Mouse (Mus musculus): ENCODE results near the gene Cacna1i. TPM values are rescaled to one million over a fixed set of nuclear protein-coding genes. Genes with fewer than 3 reads are reported as not detected.
A peak's percentile ranks its signal among the peaks of the same experiment; 100 is the strongest.

The Cacna1i gene
- polyA plus RNA-seq, 1 experiment from 2014 or later, result 0.84 TPM

DNA sequence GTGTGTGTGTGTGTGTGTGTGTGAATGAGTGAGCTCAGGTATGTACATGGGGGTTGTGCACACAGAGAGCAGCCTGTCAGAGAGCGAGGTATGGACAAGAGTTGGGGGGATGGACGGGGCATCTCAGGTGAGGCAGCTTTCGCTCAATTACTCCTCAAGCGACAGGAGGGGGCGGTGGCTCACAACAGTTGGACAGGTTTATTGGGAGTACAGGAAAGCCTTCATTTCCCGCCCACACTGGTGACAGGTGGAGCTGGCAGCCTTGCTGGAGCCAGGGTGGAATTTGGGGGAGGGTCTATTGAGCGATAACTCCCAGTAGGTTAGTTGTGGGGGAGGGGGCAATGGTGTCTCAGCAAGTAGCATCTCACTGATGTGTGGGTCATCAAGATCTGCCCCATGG is 48.2 kb downstream of the Cacna1i start:
- H3K27me3 ChIP-seq (replicated peaks; ENCODE audit: control insufficient read depth, insufficient read depth, low read length), result peaks cover 4% of the 10 kb centered on the region; the same call in 1 of the 2 replicates
- WGBS, result 82% methylated on average over 7 of the region's 7 CpGs

DNA sequence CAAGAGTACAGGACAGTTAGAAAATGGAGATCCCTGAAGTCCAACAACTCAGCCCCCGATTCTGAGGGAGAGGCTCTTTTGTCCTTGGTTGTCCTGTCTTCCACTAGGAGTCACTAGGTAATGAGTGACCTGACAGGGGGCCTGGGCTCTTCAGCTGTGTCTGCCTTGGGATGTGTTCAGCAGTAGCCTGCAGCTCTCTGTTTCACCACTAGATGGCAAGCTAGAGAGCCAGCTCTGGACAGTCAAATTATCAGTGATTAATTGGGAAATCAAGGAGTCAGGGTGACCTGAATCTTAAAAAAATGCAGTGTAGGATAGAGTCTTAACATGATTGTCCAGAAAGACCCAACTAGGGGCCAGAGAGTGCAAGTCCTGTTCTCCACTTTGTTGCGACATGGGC is 53.3 kb downstream of the Cacna1i start:
- no peaks in the 10 kb centered on the region for H3K9me3 ChIP-seq (ENCODE audit: control insufficient read depth, low read length)
- H3K9ac ChIP-seq (ENCODE audit: low read depth, low read length), result no peak overlapping the region
- H3K4me3 ChIP-seq (ENCODE audit: low read length), result no peak overlapping the region
- H3K27ac ChIP-seq (ENCODE audit: low read depth, low read length), result no peak overlapping the region
- H3K4me1 ChIP-seq (ENCODE audit: control insufficient read depth, insufficient read depth, low read depth, low read length), result no peaks in the 10 kb centered on the region
- ATAC-seq, result no peak
- no peak overlapping the region for H3K4me2 ChIP-seq (ENCODE audit: low read length)
- no peaks in the 10 kb centered on the region for H3K36me3 ChIP-seq (ENCODE audit: control insufficient read depth, insufficient read depth, low read length)
- 78% methylated on average over 2 of the region's 2 CpGs for WGBS
- H3K27me3 ChIP-seq (replicated peaks; ENCODE audit: control insufficient read depth, insufficient read depth, low read length), result no peaks in the 10 kb centered on the region

More for the DNA sequence above, 48.2 kb downstream of the Cacna1i start:
- no peaks in the 10 kb centered on the region for H3K9me3 ChIP-seq (ENCODE audit: control insufficient read depth, low read length)
- ATAC-seq, result no peak
- H3K4me2 ChIP-seq (ENCODE audit: low read length), result no peak overlapping the region
- H3K4me3 ChIP-seq (ENCODE audit: low read length), result no peak overlapping the region
- H3K36me3 ChIP-seq (ENCODE audit: control insufficient read depth, insufficient read depth, low read length), result no peaks in the 10 kb centered on the region
- H3K9ac ChIP-seq (ENCODE audit: low read depth, low read length), result no peak overlapping the region
- H3K27ac ChIP-seq (ENCODE audit: low read depth, low read length), result no peak overlapping the region
- H3K4me1 ChIP-seq (ENCODE audit: control insufficient read depth, insufficient read depth, low read depth, low read length), result no peaks in the 10 kb centered on the region

DNA sequence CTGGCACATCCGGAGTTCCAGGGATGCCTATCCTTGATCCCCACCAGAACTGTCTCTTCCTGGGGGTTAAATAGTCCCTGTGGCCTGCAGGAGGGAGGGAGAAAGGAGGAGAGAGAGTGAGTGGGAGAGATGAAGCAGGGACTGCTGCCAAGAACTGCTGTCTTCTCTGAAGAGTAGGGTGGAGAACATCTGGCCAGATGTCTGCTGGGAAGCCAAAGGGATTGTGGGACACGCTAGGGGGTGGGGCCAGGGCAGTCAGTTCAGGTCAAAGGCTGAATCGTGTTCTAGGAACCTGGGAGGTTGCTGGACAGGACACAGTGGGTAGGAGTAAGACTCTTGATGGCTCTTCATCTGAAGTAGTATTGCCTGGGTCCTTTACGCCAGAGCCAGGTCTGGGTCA is 55.4 kb downstream of the Cacna1i start:
- WGBS, result 80% methylated on average over 4 of the region's 4 CpGs
- H3K27me3 ChIP-seq (replicated peaks; ENCODE audit: control insufficient read depth, insufficient read depth, low read length), result no peaks in the 10 kb centered on the region
- no peak overlapping the region for H3K9ac ChIP-seq (ENCODE audit: low read depth, low read length)
- no peaks in the 10 kb centered on the region; the same call in 1 of the 2 replicates for H3K4me1 ChIP-seq (ENCODE audit: control insufficient read depth, insufficient read depth, low read depth, low read length)
- no peak overlapping the region for H3K4me2 ChIP-seq (ENCODE audit: low read length)
- no peak for ATAC-seq
- H3K27ac ChIP-seq (ENCODE audit: low read depth, low read length), result no peak overlapping the region
- H3K4me3 ChIP-seq (ENCODE audit: low read length), result no peak overlapping the region
- no peaks in the 10 kb centered on the region for H3K9me3 ChIP-seq (ENCODE audit: control insufficient read depth, low read length)
- no peaks in the 10 kb centered on the region for H3K36me3 ChIP-seq (ENCODE audit: control insufficient read depth, insufficient read depth, low read length)

GRCm38 (mm10) chr15:80343031-80343430 is 56.0 kb downstream of the Cacna1i start:
- H3K4me2 ChIP-seq (ENCODE audit: low read length), result no peak overlapping the region
- no peak overlapping the region for H3K4me3 ChIP-seq (ENCODE audit: low read length)
- no peaks in the 10 kb centered on the region for H3K27me3 ChIP-seq (replicated peaks; ENCODE audit: control insufficient read depth, insufficient read depth, low read length)
- H3K4me1 ChIP-seq (ENCODE audit: control insufficient read depth, insufficient read depth, low read depth, low read length), result no peaks in the 10 kb centered on the region; the same call in 1 of the 2 replicates
- peak; percentile 73 for ATAC-seq
- WGBS, result 45% methylated on average over 10 of the region's 10 CpGs
- H3K27ac ChIP-seq (ENCODE audit: low read depth, low read length), result no peak overlapping the region
- no peaks in the 10 kb centered on the region for H3K36me3 ChIP-seq (ENCODE audit: control insufficient read depth, insufficient read depth, low read length)
- no peak overlapping the region for H3K9ac ChIP-seq (ENCODE audit: low read depth, low read length)
- H3K9me3 ChIP-seq (ENCODE audit: control insufficient read depth, low read length), result no peaks in the 10 kb centered on the region

- Histone ChIP-seq H3K27ac (ENCODE audit: low read depth, low read length) (no peak overlapping the region), H3K9ac (ENCODE audit: low read depth, low read length) (no peak overlapping the region), H3K4me2 (ENCODE audit: low read length) (no peak overlapping the region), H3K27me3 (replicated peaks; ENCODE audit: control insufficient read depth, insufficient read depth, low read length) (no peaks in the 10 kb centered on the region), H3K4me3 (ENCODE audit: low read length) (no peak overlapping the region), H3K4me1 (ENCODE audit: control insufficient read depth, insufficient read depth, low read depth, low read length) (no peaks in the 10 kb centered on the region; the same call in 1 of the 2 replicates), H3K36me3 (ENCODE audit: control insufficient read depth, insufficient read depth, low read length) (no peaks in the 10 kb centered on the region), H3K9me3 (ENCODE audit: control insufficient read depth, low read length) (no peaks in the 10 kb centered on the region)
- no peak for ATAC-seq
- WGBS, result 94% methylated on average over 5 of the region's 5 CpGs
Observed at GRCm38 (mm10) chr15:80343731-80344130, 56.7 kb downstream of the Cacna1i start.

- no peak for ATAC-seq
- 58% methylated on average over 7 of the region's 7 CpGs for WGBS
- Histone ChIP-seq H3K9me3 (ENCODE audit: control insufficient read depth, low read length) (no peaks in the 10 kb centered on the region), H3K36me3 (ENCODE audit: control insufficient read depth, insufficient read depth, low read length) (no peaks in the 10 kb centered on the region), H3K27ac (ENCODE audit: low read depth, low read length) (no peak overlapping the region), H3K4me3 (ENCODE audit: low read length) (no peak overlapping the region), H3K9ac (ENCODE audit: low read depth, low read length) (no peak overlapping the region), H3K27me3 (replicated peaks; ENCODE audit: control insufficient read depth, insufficient read depth, low read length) (no peaks in the 10 kb centered on the region), H3K4me1 (ENCODE audit: control insufficient read depth, insufficient read depth, low read depth, low read length) (no peaks in the 10 kb centered on the region; the same call in 1 of the 2 replicates), H3K4me2 (ENCODE audit: low read length) (no peak overlapping the region)
Observed at GRCm38 (mm10) chr15:80346510-80346909, 59.5 kb downstream of the Cacna1i start.

DNA sequence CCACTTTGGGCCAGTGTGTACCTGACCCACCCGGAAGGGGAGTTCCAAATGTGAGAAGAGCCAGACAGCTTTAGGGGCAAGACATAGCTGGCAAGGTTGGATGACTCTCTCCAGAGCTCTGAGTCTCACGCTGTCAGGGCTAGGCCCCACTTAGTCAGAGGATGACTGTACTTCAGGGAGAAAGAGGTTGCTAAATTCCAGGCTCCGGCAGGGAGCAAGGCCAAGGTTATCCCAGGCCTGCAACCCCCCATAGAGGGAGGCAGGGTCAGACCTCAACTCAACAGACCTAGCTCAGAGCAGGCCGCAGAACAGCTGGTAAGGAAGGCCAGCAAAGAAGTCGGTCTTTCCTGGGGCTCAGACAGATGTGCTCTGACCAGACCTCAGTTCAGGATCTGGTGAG is 63.4 kb downstream of the Cacna1i start:
- H3K4me3 ChIP-seq (ENCODE audit: low read length), result no peak overlapping the region
- WGBS, result 87% methylated on average over 5 of the region's 5 CpGs
- H3K36me3 ChIP-seq (ENCODE audit: control insufficient read depth, insufficient read depth, low read length), result no peaks in the 10 kb centered on the region
- no peaks in the 10 kb centered on the region for H3K9me3 ChIP-seq (ENCODE audit: control insufficient read depth, low read length)
- H3K9ac ChIP-seq (ENCODE audit: low read depth, low read length), result no peak overlapping the region
- H3K27me3 ChIP-seq (replicated peaks; ENCODE audit: control insufficient read depth, insufficient read depth, low read length), result no peaks in the 10 kb centered on the region
- no peak for ATAC-seq
- H3K4me2 ChIP-seq (ENCODE audit: low read length), result no peak overlapping the region
- no peaks in the 10 kb centered on the region; the same call in 1 of the 2 replicates for H3K4me1 ChIP-seq (ENCODE audit: control insufficient read depth, insufficient read depth, low read depth, low read length)
- H3K27ac ChIP-seq (ENCODE audit: low read depth, low read length), result no peak overlapping the region

DNA sequence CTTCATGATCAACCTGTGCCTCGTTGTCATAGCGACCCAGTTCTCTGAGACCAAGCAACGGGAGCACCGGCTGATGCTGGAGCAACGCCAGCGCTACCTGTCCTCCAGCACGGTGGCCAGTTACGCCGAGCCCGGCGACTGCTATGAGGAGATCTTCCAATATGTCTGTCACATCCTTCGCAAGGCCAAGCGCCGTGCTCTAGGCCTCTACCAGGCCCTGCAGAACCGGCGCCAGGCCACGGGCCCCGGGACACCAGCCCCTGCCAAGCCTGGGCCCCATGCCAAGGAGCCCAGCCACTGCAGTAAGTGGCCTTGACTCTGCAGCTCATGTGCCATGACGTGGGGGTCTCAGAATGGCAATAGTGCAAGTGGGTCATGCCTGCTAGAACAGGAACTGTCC is 71.8 kb downstream of the Cacna1i start:
- WGBS, result 71% methylated on average over 19 of the region's 19 CpGs
- Histone ChIP-seq H3K9ac (ENCODE audit: low read depth, low read length) (no peak overlapping the region), H3K4me2 (ENCODE audit: low read length) (no peak overlapping the region), H3K9me3 (ENCODE audit: control insufficient read depth, low read length) (no peaks in the 10 kb centered on the region), H3K36me3 (ENCODE audit: control insufficient read depth, insufficient read depth, low read length) (no peaks in the 10 kb centered on the region), H3K4me1 (ENCODE audit: control insufficient read depth, insufficient read depth, low read depth, low read length) (peaks cover 3% of the 10 kb centered on the region; the same call in 1 of the 2 replicates), H3K27ac (ENCODE audit: low read depth, low read length) (no peak overlapping the region), H3K4me3 (ENCODE audit: low read length) (no peak overlapping the region), H3K27me3 (replicated peaks; ENCODE audit: control insufficient read depth, insufficient read depth, low read length) (no peaks in the 10 kb centered on the region)
- ATAC-seq, result 0 out of 2 replicates have a peak, but pooled peaks have one; percentile 18

GRCm38 (mm10) chr15:80361780-80362508 is 74.9 kb downstream of the Cacna1i start:
- no peak overlapping the region for H3K4me3 ChIP-seq (ENCODE audit: low read length)
- no peak overlapping the region for H3K27ac ChIP-seq (ENCODE audit: low read depth, low read length)
- no peaks in the 10 kb centered on the region for H3K27me3 ChIP-seq (replicated peaks; ENCODE audit: control insufficient read depth, insufficient read depth, low read length)
- no peak overlapping the region for H3K9ac ChIP-seq (ENCODE audit: low read depth, low read length)
- no peak for ATAC-seq
- 88% methylated on average over 15 of the region's 15 CpGs for WGBS
- peaks cover 8% of the 10 kb centered on the region; the same call in 1 of the 2 replicates for H3K4me1 ChIP-seq (ENCODE audit: control insufficient read depth, insufficient read depth, low read depth, low read length)
- no peaks in the 10 kb centered on the region for H3K9me3 ChIP-seq (ENCODE audit: control insufficient read depth, low read length)
- H3K36me3 ChIP-seq (ENCODE audit: control insufficient read depth, insufficient read depth, low read length), result no peaks in the 10 kb centered on the region
- H3K4me2 ChIP-seq (ENCODE audit: low read length), result no peak overlapping the region
